Mouse (Mus musculus) cortical plate, adult 2 months (tissue): ENCODE data around the gene Rps3.

Source experiments
- CTCF ChIP-seq: fragments of 200-500 bp; IDR thresholded peaks from 2 replicates; pipeline ENCODE4 v1.5.1; 2011; ENCODE audit warnings: mild to moderate bottlenecking, control low read depth, low read length; ENCODE audit not compliant: insufficient read depth; ENCODE audit errors: extremely low read depth
- POLR2A ChIP-seq: fragments of 200-500 bp; IDR thresholded peaks from 2 replicates; pipeline ENCODE4 v1.6.1; 2011; ENCODE audit warnings: mild to moderate bottlenecking, low read length, control low read depth; ENCODE audit not compliant: insufficient read depth; ENCODE audit errors: extremely low read depth

DNA sequence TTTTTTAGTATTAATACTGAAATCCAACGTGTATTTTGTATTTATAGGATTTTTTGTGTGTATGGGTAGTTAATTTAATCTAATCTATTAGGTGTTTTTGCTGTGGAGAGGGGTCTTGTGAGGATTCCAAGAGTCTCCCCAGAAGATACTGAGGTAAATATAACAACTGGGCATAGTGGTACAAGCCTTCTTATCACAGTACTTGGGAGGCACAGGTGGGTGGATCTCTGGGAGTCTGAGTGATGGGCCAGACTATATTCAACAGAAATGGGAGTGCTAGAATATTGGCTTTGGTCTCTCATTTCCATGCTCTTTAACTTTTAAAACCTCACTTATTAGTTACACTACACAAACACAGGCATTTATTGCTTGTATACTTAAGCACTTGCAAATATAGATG, 17.6 kb upstream of the Rps3 start:
- TF ChIP-seq CTCF (no peak), POLR2A (no peak)
